Mouse (Mus musculus) liver, postnatal 0 days (tissue): ENCODE results near the gene Acyp2. TPM values are rescaled to one million over a fixed set of nuclear protein-coding genes. Genes with fewer than 3 reads are reported as not detected.

Experiments used
- ATAC-seq: fragments of 200-750 bp; cut with Nextera tagmentation; 2 replicates; pipeline ENCODE4 v1.8.0; 2017; ENCODE audit warnings: mild to moderate bottlenecking, moderate library complexity
- DNase-seq: peaks from one replicate; pipeline ENCODE4 v3.0.0-alpha.2; 2016
- H3K27ac ChIP-seq: fragments of 300-500 bp; sonication (generic); 2 replicates; pipeline ENCODE4 v1.5.1; 2014; ENCODE audit warnings: antibody characterized with exemption, moderate library complexity, mild to moderate bottlenecking, low read depth
- H3K27me3 ChIP-seq: fragments of 300-500 bp; sonication (generic); 2 replicates; pipeline ENCODE4 v1.6.1; 2014; ENCODE audit warnings: low read length, control low read depth, mixed read lengths; ENCODE audit not compliant: insufficient read depth
- H3K36me3 ChIP-seq: fragments of 300-500 bp; sonication (generic); replicated peaks from 2 replicates; pipeline ENCODE4 v1.6.1; 2014; ENCODE audit warnings: mild to moderate bottlenecking, control low read depth, low read length, moderate library complexity, mixed read lengths; ENCODE audit not compliant: insufficient read depth
- H3K4me1 ChIP-seq: fragments of 300-500 bp; sonication (generic); 2 replicates; pipeline ENCODE4 v1.6.1; 2014; ENCODE audit warnings: antibody characterized with exemption, mild to moderate bottlenecking, control low read depth; ENCODE audit not compliant: insufficient read depth
- H3K4me2 ChIP-seq: fragments of 300-500 bp; sonication (generic); 2 replicates; pipeline ENCODE4 v1.6.1; 2014; ENCODE audit warnings: low read depth, mild to moderate bottlenecking, low read length, moderate library complexity, mixed read lengths
- H3K4me3 ChIP-seq: fragments of 300-500 bp; sonication (generic); 2 replicates; pipeline ENCODE4 v1.5.1; 2014; ENCODE audit warnings: low read depth, low read length
- H3K9ac ChIP-seq: fragments of 300-500 bp; sonication (generic); replicated peaks from 2 replicates; pipeline ENCODE4 v1.6.1; 2014; ENCODE audit warnings: mild to moderate bottlenecking, moderate library complexity
- H3K9me3 ChIP-seq: fragments of 300-500 bp; sonication (generic); 2 replicates; pipeline ENCODE4 v1.6.1; 2016; ENCODE audit warnings: mild to moderate bottlenecking, control low read depth, low read length, mixed read lengths
- CTCF ChIP-seq: sonication (generic); IDR thresholded peaks from 2 replicates; pipeline ENCODE4 v1.5.1; 2016; ENCODE audit warnings: antibody characterized with exemption, low read depth
- EP300 ChIP-seq: IDR thresholded peaks from 2 replicates; pipeline ENCODE4 v1.6.1; 2016; ENCODE audit warnings: antibody characterized with exemption, low read depth, mild to moderate bottlenecking
- WGBS: fragments of 180-500 bp; shearing (Covaris S2); extraction: QIAGEN DNeasy Blood & Tissue Kit; methylation state at CpG from one replicate; pipeline ENCODE4 v1.1.7; 2014; ENCODE audit not compliant: insufficient replicate concordance; 5-methylcytosine and 5-hydroxymethylcytosine counted together
- polyA plus RNA-seq: library from polyadenylated mRNA; unstranded; fragments of >200 nt; fragmentation: Nextera tagmentation; extraction: Ambion mirVana; gene quantifications from 2 replicates; pipeline ENCODE4 v1.2.1, GENCODE M21; 2015

Gene Acyp2
- polyA plus RNA-seq, 1 experiment from 2014 or later, result 3.9 TPM

GRCm38 (mm10) chr11:30609247-30609646 lies 40.1 kb downstream of the Acyp2 start:
- ATAC-seq (no peak), DNase-seq (no peak)
- Histone ChIP-seq H3K4me2 (no peak overlapping the region), H3K9ac (no peak overlapping the region), H3K9me3 (no peaks in the 10 kb centered on the region), H3K4me1 (no peaks in the 10 kb centered on the region), H3K27ac (no peak overlapping the region), H3K36me3 (no peaks in the 10 kb centered on the region), H3K4me3 (no peak overlapping the region), H3K27me3 (no peaks in the 10 kb centered on the region)
- TF ChIP-seq CTCF, result no peak
- no peak for TF ChIP-seq EP300
- 88% methylated on average over 1 of the region's 1 CpGs for WGBS

DNA sequence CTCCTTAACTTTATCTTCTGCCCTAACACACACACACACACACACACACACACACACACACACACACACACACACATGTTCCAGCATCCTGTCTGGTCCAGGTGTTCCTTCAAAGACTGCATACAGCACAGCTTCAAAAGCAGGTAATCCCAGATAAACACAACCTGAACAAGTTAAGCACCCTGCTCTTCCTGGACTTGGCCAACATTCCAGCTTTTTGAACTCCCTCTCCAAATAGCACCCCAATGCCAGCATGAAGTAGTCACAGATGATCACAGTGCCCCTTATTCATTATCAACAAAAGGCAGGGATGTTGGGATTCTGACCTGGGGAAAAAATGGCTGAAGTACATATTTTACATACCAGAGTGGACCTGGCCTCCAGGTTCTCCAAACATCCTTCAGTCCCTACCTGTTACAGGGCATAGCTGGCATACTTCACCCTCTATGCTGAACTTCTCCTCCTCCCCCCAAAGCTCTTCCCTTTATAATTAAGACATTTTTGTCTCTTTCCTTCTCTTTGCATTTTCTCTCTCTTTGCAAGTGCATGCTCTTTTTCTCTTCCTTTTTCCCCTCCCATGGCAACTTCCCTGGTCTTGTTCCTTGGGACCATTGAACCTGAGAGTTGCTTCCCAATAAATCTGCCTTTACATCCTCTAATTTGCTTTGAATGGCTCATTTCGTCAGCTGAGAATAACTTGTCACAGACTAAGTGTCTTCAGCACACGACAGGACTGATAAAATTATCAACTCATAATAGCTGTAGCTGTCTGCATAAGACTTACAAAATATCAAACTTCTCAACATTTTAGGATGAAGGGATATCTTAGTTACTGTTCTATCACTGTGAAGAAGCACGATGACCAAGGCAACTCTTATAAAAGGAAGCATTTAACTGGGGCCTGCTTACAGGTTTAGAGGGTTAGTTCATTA lies 41.5 kb downstream of the Acyp2 start:
- Histone ChIP-seq H3K36me3 (no peaks in the 10 kb centered on the region), H3K4me3 (no peak overlapping the region), H3K4me2 (no peak overlapping the region), H3K9ac (no peak overlapping the region), H3K27ac (no peak overlapping the region), H3K4me1 (no peaks in the 10 kb centered on the region), H3K27me3 (no peaks in the 10 kb centered on the region), H3K9me3 (no peaks in the 10 kb centered on the region)
- 56% methylated on average over 3 of the region's 3 CpGs for WGBS
- TF ChIP-seq EP300, result no peak
- TF ChIP-seq CTCF, result no peak
- DNase-seq (no peak), ATAC-seq (no peak)

DNA sequence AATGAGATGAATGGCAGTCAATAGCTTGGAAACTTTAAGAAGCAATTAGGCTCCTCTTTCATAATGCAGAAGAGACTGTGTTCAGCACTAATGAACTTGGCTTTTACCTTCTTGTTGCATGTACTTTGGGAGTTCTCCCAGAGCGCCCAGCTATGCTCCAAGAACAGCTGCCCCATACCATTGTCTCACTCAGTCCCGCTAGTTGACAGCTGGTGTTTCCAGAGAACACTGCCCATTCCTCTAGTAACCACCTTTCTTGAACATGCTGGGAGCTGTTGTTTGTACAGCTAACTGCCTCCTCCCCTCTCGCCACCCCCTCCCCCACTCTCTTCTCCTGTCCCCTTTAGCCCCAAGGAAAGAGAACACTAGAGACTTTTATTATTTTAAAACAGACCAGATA lies 52.1 kb downstream of the Acyp2 start:
- Histone ChIP-seq H3K27ac (no peak overlapping the region), H3K4me3 (no peak overlapping the region), H3K9ac (no peak overlapping the region), H3K27me3 (no peaks in the 10 kb centered on the region), H3K9me3 (no peaks in the 10 kb centered on the region), H3K4me2 (no peak overlapping the region), H3K36me3 (no peaks in the 10 kb centered on the region), H3K4me1 (no peaks in the 10 kb centered on the region)
- no peak for ATAC-seq
- 71% methylated on average over 3 of the region's 3 CpGs for WGBS
- TF ChIP-seq CTCF (no peak), EP300 (no peak)
- no peak for DNase-seq

DNA sequence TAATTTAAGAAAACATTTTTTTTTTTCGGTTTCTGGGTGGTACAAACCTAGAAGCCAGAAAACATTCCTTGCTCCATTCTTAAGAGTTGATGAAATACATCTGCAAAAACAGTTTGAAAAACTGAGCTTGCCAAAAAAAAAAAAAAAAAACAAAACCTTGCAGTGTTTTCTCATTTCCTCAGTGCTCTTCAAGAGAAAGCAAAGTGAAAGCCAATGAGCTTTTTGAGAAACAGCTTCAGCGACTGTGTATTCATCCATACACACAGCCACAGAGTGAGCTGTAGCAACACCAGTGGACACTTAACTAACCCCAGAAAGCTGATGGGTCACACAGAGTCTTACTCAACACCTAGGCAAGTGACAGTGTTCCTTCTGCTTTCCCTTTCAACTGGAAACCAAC lies 69.4 kb downstream of the Acyp2 start:
- no peak for TF ChIP-seq EP300
- TF ChIP-seq CTCF, result no peak
- Histone ChIP-seq H3K9ac (no peak overlapping the region), H3K4me1 (no peaks in the 10 kb centered on the region), H3K27ac (no peak overlapping the region), H3K4me3 (no peak overlapping the region), H3K36me3 (no peaks in the 10 kb centered on the region), H3K27me3 (no peaks in the 10 kb centered on the region), H3K4me2 (no peak overlapping the region), H3K9me3 (no peaks in the 10 kb centered on the region)
- DNase-seq (no peak), ATAC-seq (no peak)
- 65% methylated on average over 2 of the region's 2 CpGs for WGBS

GRCm38 (mm10) chr11:30578931-30579330 lies 70.5 kb downstream of the Acyp2 start:
- no peaks in the 10 kb centered on the region for H3K4me1 ChIP-seq
- H3K36me3 ChIP-seq, result no peaks in the 10 kb centered on the region
- H3K9ac ChIP-seq, result no peak overlapping the region
- no peak for DNase-seq
- 72% methylated on average over 2 of the region's 2 CpGs for WGBS
- no peaks in the 10 kb centered on the region for H3K9me3 ChIP-seq
- ATAC-seq, result no peak
- no peak overlapping the region for H3K27ac ChIP-seq
- H3K4me2 ChIP-seq, result no peak overlapping the region
- H3K4me3 ChIP-seq, result no peak overlapping the region
- TF ChIP-seq EP300 (no peak), CTCF (no peak)
- no peaks in the 10 kb centered on the region for H3K27me3 ChIP-seq

GRCm38 (mm10) chr11:30572790-30573395 lies 76.5 kb downstream of the Acyp2 start:
- ATAC-seq, result no peak
- 75% methylated on average over 15 of the region's 15 CpGs for WGBS
- Histone ChIP-seq H3K4me1 (no peaks in the 10 kb centered on the region), H3K27ac (no peak overlapping the region), H3K4me3 (no peak overlapping the region), H3K36me3 (no peaks in the 10 kb centered on the region), H3K9ac (no peak overlapping the region), H3K4me2 (no peak overlapping the region), H3K27me3 (no peaks in the 10 kb centered on the region), H3K9me3 (no peaks in the 10 kb centered on the region)
- DNase-seq, result no peak
- TF ChIP-seq CTCF, result no peak
- no peak for TF ChIP-seq EP300
